In the genomic region with DNA sequence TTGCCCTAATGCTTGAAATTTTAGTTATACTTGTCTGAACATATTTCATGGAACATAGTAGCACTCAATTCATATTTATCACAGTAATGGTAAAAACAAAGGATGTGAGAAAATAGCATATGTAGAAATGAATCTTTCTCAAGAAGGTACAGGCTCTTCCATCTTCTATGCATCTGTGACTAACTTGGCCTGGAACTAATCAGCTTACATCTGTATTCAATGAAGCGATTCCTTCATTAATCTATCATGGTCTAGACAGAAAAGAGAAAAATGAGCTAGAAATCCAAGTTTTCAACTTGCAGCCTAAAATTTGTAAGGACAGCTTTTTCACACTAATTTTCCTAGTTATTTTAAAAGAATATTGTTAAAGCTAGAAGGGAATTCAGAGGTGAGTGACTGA, we compare ENCODE assay signal across 27 mouse cellular contexts.
"Had no signal": no experiment of that assay in that cellular context is flagged by ENCODE, and none has a peak within 500 bp of the region (broad histone marks: within the 10 kb centered on the region; RNA-seq: fewer than 3 reads in every experiment).

No protein-coding gene starts in this region.

- ATAC-seq: hindbrain, postnatal 0 days; inflammation-experienced regulatory T-cells, adult 6 months; intestine, embryonic 15.5 days; intestine, postnatal 0 days; liver, embryonic 12.5 days had no signal

- H3K9ac ChIP-seq: heart, embryonic 13.5 days; heart, embryonic 15.5 days; hindbrain, embryonic 13.5 days; hindbrain, embryonic 15.5 days; intestine, embryonic 15.5 days; limb, embryonic 13.5 days; limb, embryonic 15.5 days; liver, embryonic 12.5 days; liver, embryonic 14.5 days had no signal

- H3K9me3 ChIP-seq: heart, embryonic 13.5 days; heart, embryonic 15.5 days; hindbrain, embryonic 13.5 days; hindbrain, embryonic 15.5 days; intestine, embryonic 15.5 days; limb, embryonic 13.5 days; limb, embryonic 15.5 days; liver, embryonic 12.5 days had no signal

- H3K4me2 ChIP-seq: heart, embryonic 11.5 days; heart, embryonic 13.5 days; heart, embryonic 15.5 days; hindbrain, embryonic 13.5 days; hindbrain, embryonic 15.5 days; intestine, embryonic 15.5 days; limb, embryonic 13.5 days; limb, embryonic 15.5 days; liver, embryonic 12.5 days had no signal

- H3K36me3 ChIP-seq: heart, embryonic 13.5 days; heart, embryonic 15.5 days; hindbrain, embryonic 13.5 days; hindbrain, embryonic 15.5 days; intestine, embryonic 15.5 days; limb, embryonic 13.5 days; limb, embryonic 15.5 days; liver, embryonic 12.5 days had no signal

- H3K4me3 ChIP-seq: heart, adult 2 months; heart, embryonic 13.5 days; heart, embryonic 15.5 days; hindbrain, embryonic 13.5 days; hindbrain, embryonic 15.5 days; intestine, embryonic 15.5 days; layer of hippocampus, adult 2 months; left cerebral cortex, adult 2 months; limb, embryonic 13.5 days; limb, embryonic 15.5 days; liver, embryonic 12.5 days had no signal

- DNase-seq: gastrocnemius, postnatal 14 days; gastrocnemius, postnatal 36 days; heart, adult 11 months; heart, adult 2 months; heart, postnatal 14 days; heart, postnatal 36 days; kidney, adult 18-20 months; kidney, adult 8-10 months; kidney, postnatal 10 days; kidney, postnatal 25 days; kidney, postnatal 4 days; lung, adult 18-20 months had no signal

- H3K27me3 ChIP-seq: heart, embryonic 15.5 days; intestine, embryonic 15.5 days had no signal

- H3K27ac ChIP-seq: heart, adult 2 months; heart, embryonic 13.5 days; heart, embryonic 15.5 days; hindbrain, embryonic 13.5 days; hindbrain, embryonic 15.5 days; hindbrain, postnatal 0 days; intestine, embryonic 15.5 days; layer of hippocampus, adult 2 months; left cerebral cortex, adult 2 months; limb, embryonic 15.5 days; liver, embryonic 12.5 days; liver, embryonic 14.5 days had no signal

- H3K4me1 ChIP-seq: heart, embryonic 15.5 days; hindbrain, embryonic 13.5 days; hindbrain, embryonic 15.5 days; intestine, embryonic 15.5 days; liver, embryonic 12.5 days had no signal
